Mouse (Mus musculus): ENCODE measurements at regions not wholly inside any gene's neighbourhood (a gene's known extent, or its start where the extent isn't known, plus 50 kb on each side); places are given as distances from the start of the nearest gene placed in this dataset.
"Not testable (repeated sequence)": the region's sequence is repeated elsewhere in the genome, so short reads cannot be mapped to it uniquely, and the experiment has no call there.

GRCm38 (mm10) chr7:60293556-60293955 is 153.5 kb upstream of the Snrpn start:
- in situ Hi-C loops (cut with MboI, MseI), result no loop called here

GRCm38 (mm10) chr7:60244187-60244866 is 104.3 kb upstream of the Snrpn start:
- in situ Hi-C loops (cut with MboI, MseI), result loop anchor here (5.0 kb wide), 1 partner anchor 373 kb away; no protein-coding TSS in a partner anchor

- in situ Hi-C loops (cut with MboI, MseI), result loop anchor here (5.0 kb wide), 1 partner anchor 374 kb away; no protein-coding TSS in a partner anchor
These were observed 103.7 kb upstream of the Snrpn start for GRCm38 (mm10) chr7:60243746-60244145.

GRCm38 (mm10) chr7:60238595-60239195 is 98.7 kb upstream of the Snrpn start:
- in situ Hi-C loops (cut with MboI, MseI), result not testable (repeated sequence)

GRCm38 (mm10) chr7:60216358-60217273 is 76.6 kb upstream of the Snrpn start:
- in situ Hi-C loops (cut with MboI, MseI), result not testable (repeated sequence)

All from T-helper 1 cell (primary cell).